Mouse (Mus musculus): Measurements from ENCODE around the gene Sfrp5.

The Sfrp5 gene

GRCm38 (mm10) chr19:42201696-42202381, at the start of gene Sfrp5:
TSS of gene Sfrp5 (minus strand) at chr19:42202252.
- peak; percentile 52 for DNase-seq (ENCODE audit: extremely low spot score)

- DNase-seq (ENCODE audit: extremely low spot score) = no peak
Measured at GRCm38 (mm10) chr19:42249976-42250914, 48.2 kb upstream of the Sfrp5 start.

- DNase-seq (ENCODE audit: extremely low spot score) = no peak
Measured at GRCm38 (mm10) chr19:42247519-42247918, 45.5 kb upstream of the Sfrp5 start, which contains the start of gene Golga7b. TSS of gene Golga7b (plus strand) at chr19:42247574.

GRCm38 (mm10) chr19:42246626-42247025, 44.6 kb upstream of the Sfrp5 start:
- no peak for DNase-seq (ENCODE audit: extremely low spot score)

- DNase-seq (ENCODE audit: extremely low spot score) = no peak
Measured at GRCm38 (mm10) chr19:42243401-42243800, 41.3 kb upstream of the Sfrp5 start.

GRCm38 (mm10) chr19:42240881-42241280, 38.8 kb upstream of the Sfrp5 start:
- DNase-seq (ENCODE audit: extremely low spot score) = no peak

GRCm38 (mm10) chr19:42238341-42238715, 36.3 kb upstream of the Sfrp5 start:
- no peak for DNase-seq (ENCODE audit: extremely low spot score)

- DNase-seq (ENCODE audit: extremely low spot score) = no peak
Measured at GRCm38 (mm10) chr19:42237602-42238340, 35.7 kb upstream of the Sfrp5 start.

- DNase-seq (ENCODE audit: extremely low spot score) = no peak
Measured at GRCm38 (mm10) chr19:42230986-42231385, 28.9 kb upstream of the Sfrp5 start.

GRCm38 (mm10) chr19:42230288-42230568, 28.2 kb upstream of the Sfrp5 start:
- no peak for DNase-seq (ENCODE audit: extremely low spot score)

- DNase-seq (ENCODE audit: extremely low spot score) = no peak
Measured at GRCm38 (mm10) chr19:42229499-42230287, 27.6 kb upstream of the Sfrp5 start.

- DNase-seq (ENCODE audit: extremely low spot score) = no peak
Measured at GRCm38 (mm10) chr19:42226451-42226850, 24.4 kb upstream of the Sfrp5 start.

GRCm38 (mm10) chr19:42217374-42217763, 15.3 kb upstream of the Sfrp5 start:
- peak; percentile 31 for DNase-seq (ENCODE audit: extremely low spot score)

- DNase-seq (ENCODE audit: extremely low spot score) = no peak
Measured at GRCm38 (mm10) chr19:42216699-42217373, 14.8 kb upstream of the Sfrp5 start.

- no peak for DNase-seq (ENCODE audit: extremely low spot score)
Measured at GRCm38 (mm10) chr19:42214601-42215000, 12.5 kb upstream of the Sfrp5 start.

GRCm38 (mm10) chr19:42211936-42212335, 9.9 kb upstream of the Sfrp5 start:
- DNase-seq (ENCODE audit: extremely low spot score) = peak; percentile 29

GRCm38 (mm10) chr19:42209976-42210375, 7.9 kb upstream of the Sfrp5 start:
- no peak for DNase-seq (ENCODE audit: extremely low spot score)

- no peak for DNase-seq (ENCODE audit: extremely low spot score)
Measured at GRCm38 (mm10) chr19:42209485-42209884, 7.4 kb upstream of the Sfrp5 start.

- DNase-seq (ENCODE audit: extremely low spot score) = no peak
Measured at GRCm38 (mm10) chr19:42205201-42205600, 3.1 kb upstream of the Sfrp5 start.

- DNase-seq (ENCODE audit: extremely low spot score) = no peak
Measured at GRCm38 (mm10) chr19:42204306-42204705, 2.3 kb upstream of the Sfrp5 start.

- no peak for DNase-seq (ENCODE audit: extremely low spot score)
Measured at GRCm38 (mm10) chr19:42202467-42202866, 415 bp upstream of the Sfrp5 start.

Data from embryo, embryonic 9.5 days (tissue).